Mouse (Mus musculus) liver, embryonic 16.5 days (tissue): ENCODE results near the gene Vmn1r231. TPM values are rescaled to one million over a fixed set of nuclear protein-coding genes. Genes with fewer than 3 reads are reported as not detected.

ENCODE experiments used
- ATAC-seq: fragments of 200-750 bp; cut with Nextera tagmentation; 2 replicates; pipeline ENCODE4 v1.8.0; 2017; ENCODE audit warnings: low read depth, mild to moderate bottlenecking, moderate number of reproducible peaks, moderate library complexity
- H3K27ac ChIP-seq: fragments of 300-500 bp; sonication (generic); 2 replicates; pipeline ENCODE4 v1.5.1; 2014; ENCODE audit warnings: mild to moderate bottlenecking, low read length
- H3K27me3 ChIP-seq: fragments of 300-500 bp; sonication (generic); 2 replicates; pipeline ENCODE4 v1.6.1; 2014; ENCODE audit warnings: low read depth, low read length, mixed read lengths; ENCODE audit not compliant: control insufficient read depth, insufficient read depth
- H3K36me3 ChIP-seq: fragments of 300-500 bp; sonication (generic); 2 replicates; pipeline ENCODE4 v1.6.1; 2014; ENCODE audit warnings: mild to moderate bottlenecking; ENCODE audit not compliant: control insufficient read depth, insufficient read depth
- H3K4me1 ChIP-seq: fragments of 300-500 bp; sonication (generic); 2 replicates; pipeline ENCODE4 v1.6.1; 2014; ENCODE audit warnings: low read depth, low read length, mixed read lengths; ENCODE audit not compliant: control insufficient read depth
- H3K4me2 ChIP-seq: fragments of 300-500 bp; sonication (generic); 2 replicates; pipeline ENCODE4 v1.6.1; 2014; ENCODE audit warnings: low read depth, low read length, mixed read lengths
- H3K4me3 ChIP-seq: fragments of 300-500 bp; sonication (generic); 2 replicates; pipeline ENCODE4 v1.5.1; 2014; ENCODE audit warnings: low read depth, mild to moderate bottlenecking, low read length
- H3K9ac ChIP-seq: fragments of 300-500 bp; sonication (generic); 2 replicates; pipeline ENCODE4 v1.6.1; 2014; ENCODE audit warnings: low read depth, low read length
- H3K9me3 ChIP-seq: fragments of 300-500 bp; sonication (generic); replicated peaks from 2 replicates; pipeline ENCODE4 v1.6.1; 2016; ENCODE audit warnings: low read length; ENCODE audit not compliant: control insufficient read depth
- WGBS: fragments of 180-500 bp; shearing (Covaris S2); extraction: QIAGEN DNeasy Blood & Tissue Kit; methylation state at CpG from one replicate; pipeline ENCODE4 v1.1.7; 2014; ENCODE audit not compliant: insufficient replicate concordance; 5-methylcytosine and 5-hydroxymethylcytosine counted together
- polyA plus RNA-seq: library from polyadenylated mRNA; unstranded; fragments of >200 nt; fragmentation: Nextera tagmentation; extraction: Ambion mirVana; gene quantifications from 2 replicates; pipeline ENCODE4 v1.2.1, GENCODE M21; 2015

The Vmn1r231 gene
- polyA plus RNA-seq = not detected in 2 replicates

GRCm38 (mm10) chr17:20904991-20905390 is at the start of gene Vmn1r231:
TSS of gene Vmn1r231 (minus strand) at chr17:20905091.
- Histone ChIP-seq H3K9ac (no peak within 1 kb of the TSS), H3K27ac (no peak within 1 kb of the TSS), H3K27me3 (no peaks in the 10 kb centered on the region), H3K36me3 (no peaks in the 10 kb centered on the region), H3K4me3 (no peak within 1 kb of the TSS), H3K9me3 (no peaks in the 10 kb centered on the region), H3K4me2 (no peak within 1 kb of the TSS), H3K4me1 (no peaks in the 10 kb centered on the region)
- no peak for ATAC-seq
- 34% methylated on average over 2 of the region's 2 CpGs for WGBS

DNA sequence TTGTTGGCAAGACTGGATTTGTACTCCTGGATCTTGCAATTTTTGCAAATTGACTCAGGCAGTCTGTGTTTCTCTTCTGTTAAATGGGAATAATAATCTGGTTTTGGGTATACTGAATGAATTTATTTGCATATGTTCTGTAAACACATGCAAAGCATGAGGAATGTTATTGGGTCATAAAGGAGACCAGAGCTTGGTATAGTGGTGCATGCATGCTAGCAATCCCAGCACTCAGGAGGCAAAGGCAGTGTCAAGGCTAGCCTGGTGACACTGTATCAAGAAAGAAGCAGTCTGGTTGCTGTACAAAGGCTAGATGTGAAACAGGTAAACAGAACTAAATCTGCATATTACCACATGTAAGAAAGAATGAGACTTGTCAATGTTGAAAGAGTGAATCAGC is 41.7 kb upstream of the Vmn1r231 start:
- peak overlapping the region; percentile 89 for H3K9ac ChIP-seq
- H3K36me3 ChIP-seq = peaks cover under 1% of the 10 kb centered on the region
- H3K4me3 ChIP-seq = peak overlapping the region; percentile 88
- no peak overlapping the region for H3K27ac ChIP-seq
- peaks cover 18% of the 10 kb centered on the region for H3K4me1 ChIP-seq
- H3K4me2 ChIP-seq = peak overlapping the region; percentile 88
- H3K27me3 ChIP-seq = no peaks in the 10 kb centered on the region
- no peaks in the 10 kb centered on the region for H3K9me3 ChIP-seq
- no peak for ATAC-seq

DNA sequence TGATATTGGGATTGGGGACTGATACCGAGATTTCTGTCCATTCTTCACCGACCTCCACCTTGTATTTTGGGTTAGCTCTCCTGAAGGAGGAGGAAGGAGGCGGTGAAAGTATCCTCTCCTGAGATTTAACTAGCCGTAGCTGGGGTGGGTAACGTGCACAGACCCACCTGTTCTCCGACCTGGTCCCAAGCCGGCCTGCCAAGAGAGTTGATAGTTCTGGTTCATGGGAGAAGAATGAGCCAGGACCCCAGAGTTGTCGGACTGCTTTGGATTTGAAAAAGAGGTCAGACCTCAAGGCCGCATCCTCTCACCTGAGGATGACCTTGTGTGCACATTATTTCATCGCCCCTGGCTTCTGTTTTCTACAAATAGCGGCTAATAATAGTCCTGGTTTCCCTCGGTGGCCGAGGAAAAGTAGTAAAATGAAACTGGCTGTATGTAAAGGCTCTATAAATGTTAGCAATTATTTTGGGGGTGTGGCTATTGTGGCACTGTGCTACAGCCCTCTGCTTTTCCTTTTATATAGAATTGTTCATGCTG is 41.2 kb upstream of the Vmn1r231 start:
- Histone ChIP-seq H3K9me3 (no peaks in the 10 kb centered on the region), H3K4me1 (peaks cover 18% of the 10 kb centered on the region), H3K9ac (peak overlapping the region; percentile 89), H3K4me2 (peak overlapping the region; percentile 88), H3K27ac (peak overlapping the region; percentile 89), H3K27me3 (no peaks in the 10 kb centered on the region), H3K4me3 (peak overlapping the region; percentile 88), H3K36me3 (no peaks in the 10 kb centered on the region; the same call in 1 of the 2 replicates)
- 1% methylated on average over 13 of the region's 13 CpGs for WGBS
- ATAC-seq = no peak

DNA sequence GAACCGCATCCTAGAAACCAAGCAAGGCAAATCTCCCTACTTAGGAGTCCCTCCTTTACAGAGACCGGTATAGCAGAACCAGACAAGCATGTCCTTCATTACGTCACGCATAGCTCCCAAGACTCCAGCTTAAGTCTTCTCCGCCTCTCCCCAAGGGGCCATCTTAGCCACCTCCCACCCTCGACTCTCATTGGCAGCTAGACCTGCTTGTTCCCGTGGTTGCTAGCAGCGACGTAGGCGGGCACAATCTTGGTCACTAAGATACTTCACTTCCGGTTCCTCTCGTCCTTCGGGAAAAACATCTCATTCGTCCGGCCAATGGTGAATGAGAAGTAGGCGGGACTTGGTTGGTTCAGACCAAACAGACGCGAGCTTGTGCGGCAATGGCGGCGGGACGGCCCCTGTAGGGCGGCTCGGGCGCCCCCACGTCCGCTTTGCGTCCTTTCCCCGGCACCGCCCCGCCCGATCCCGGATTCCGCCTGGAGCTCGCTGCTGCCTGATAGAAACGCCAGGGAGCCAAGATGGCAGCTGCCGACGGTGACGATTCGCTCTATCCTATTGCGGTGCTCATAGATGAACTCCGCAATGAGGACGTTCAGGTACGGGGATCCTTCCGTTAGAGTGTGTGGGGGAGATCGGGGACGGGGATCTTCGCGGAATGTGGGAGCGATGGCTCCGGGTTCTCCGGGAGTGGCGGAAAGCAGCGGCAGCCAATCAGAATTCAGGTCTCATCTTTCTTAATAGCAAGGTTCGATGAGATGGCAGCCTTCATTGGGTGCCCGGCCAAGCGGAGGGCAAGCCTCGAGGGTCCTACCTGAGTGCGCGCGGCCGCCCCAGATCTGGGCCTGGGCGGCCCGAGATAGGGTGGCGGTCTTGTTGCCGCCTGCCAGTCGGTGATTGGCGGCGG is 40.3 kb upstream of the Vmn1r231 start, which contains the start of gene Ppp2r1a:
Gene Ppp2r1a (plus strand): TSS at position 327 of the 907 bp plus-strand sequence.
- H3K4me3 ChIP-seq = peak within 1 kb of the TSS; percentile 88
- under 1% methylated on average over 69 of the region's 69 CpGs for WGBS

GRCm38 (mm10) chr17:20944226-20944625 is 39.3 kb upstream of the Vmn1r231 start:
- Histone ChIP-seq H3K9ac (peak overlapping the region; percentile 70; the same call in 1 of the 2 replicates), H3K9me3 (no peaks in the 10 kb centered on the region), H3K36me3 (no peaks in the 10 kb centered on the region), H3K27me3 (no peaks in the 10 kb centered on the region), H3K4me2 (peak overlapping the region; percentile 70), H3K4me1 (peaks cover 18% of the 10 kb centered on the region), H3K4me3 (peak overlapping the region; percentile 88), H3K27ac (no peak overlapping the region; the same call in 1 of the 2 replicates)
- WGBS = 32% methylated on average over 3 of the region's 3 CpGs
- ATAC-seq = no peak

More for the DNA sequence above, 40.3 kb upstream of the Vmn1r231 start, which contains the start of gene Ppp2r1a:
- H3K4me1 ChIP-seq = peaks cover 18% of the 10 kb centered on the region
- peak within 1 kb of the TSS; percentile 89 for H3K9ac ChIP-seq
- no peaks in the 10 kb centered on the region; the same call in 1 of the 2 replicates for H3K36me3 ChIP-seq
- no peaks in the 10 kb centered on the region for H3K27me3 ChIP-seq
- H3K9me3 ChIP-seq = no peaks in the 10 kb centered on the region
- ATAC-seq = peak; percentile 95
- H3K4me2 ChIP-seq = peak within 1 kb of the TSS; percentile 88
- H3K27ac ChIP-seq = peak within 1 kb of the TSS; percentile 89

DNA sequence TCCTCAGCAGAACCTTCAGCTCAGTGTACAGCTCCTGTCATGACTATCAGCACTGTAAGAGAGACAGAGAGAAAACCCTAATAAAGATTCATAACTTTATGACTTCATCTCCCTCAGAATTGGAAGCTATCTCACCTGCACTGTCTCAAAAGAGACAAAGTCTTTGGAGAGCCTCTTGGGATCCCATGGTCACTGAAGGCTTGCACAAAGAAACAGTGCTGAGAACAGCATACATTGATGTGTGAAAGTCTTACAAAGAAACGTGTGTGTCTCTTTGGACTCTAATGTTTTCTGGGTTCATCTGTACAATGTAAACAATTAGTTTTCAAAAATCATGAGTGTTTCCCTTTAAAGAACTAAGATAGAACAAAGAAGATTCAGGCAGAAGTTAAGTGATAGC is 14.7 kb upstream of the Vmn1r231 start, which contains the start of gene Vmn1r232:
Gene Vmn1r232 (minus strand): TSS at position 101 of the 400 bp plus-strand sequence.
- H3K27ac ChIP-seq = no peak within 1 kb of the TSS
- H3K4me3 ChIP-seq = no peak within 1 kb of the TSS
- WGBS = 20% methylated on average over 1 of the region's 1 CpGs
- H3K27me3 ChIP-seq = no peaks in the 10 kb centered on the region
- H3K9ac ChIP-seq = no peak within 1 kb of the TSS
- H3K4me1 ChIP-seq = no peaks in the 10 kb centered on the region
- H3K9me3 ChIP-seq = no peaks in the 10 kb centered on the region
- no peak for ATAC-seq
- H3K4me2 ChIP-seq = no peak within 1 kb of the TSS
- no peaks in the 10 kb centered on the region for H3K36me3 ChIP-seq

DNA sequence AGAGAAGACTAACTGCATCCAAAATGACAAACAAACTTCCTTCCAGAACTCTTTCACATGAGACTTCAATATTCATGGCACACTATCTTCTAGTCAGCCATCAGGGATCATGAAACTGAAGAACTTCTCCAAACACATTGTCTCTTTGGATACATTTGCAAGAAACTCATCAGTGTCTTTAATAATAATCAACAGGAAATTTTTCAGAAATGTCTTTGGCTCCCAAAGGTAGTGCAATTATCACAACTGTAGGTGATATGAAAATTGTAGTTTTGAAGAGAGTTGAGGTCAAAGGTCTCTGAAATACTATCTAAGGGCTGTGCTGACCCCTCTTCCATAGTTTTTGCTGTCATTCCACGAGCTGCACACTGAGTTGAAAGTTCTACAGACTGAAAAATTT is 64.7 kb downstream of the Vmn1r231 start, which contains the start of gene Vmn1r230:
Gene Vmn1r230 (plus strand): TSS at position 301 of the 400 bp plus-strand sequence.
- H3K4me2 ChIP-seq = no peak within 1 kb of the TSS
- no peak within 1 kb of the TSS for H3K4me3 ChIP-seq
- no peaks in the 10 kb centered on the region for H3K4me1 ChIP-seq
- WGBS = 5% methylated on average over 1 of the region's 1 CpGs
- no peak for ATAC-seq
- H3K36me3 ChIP-seq = no peaks in the 10 kb centered on the region
- H3K9me3 ChIP-seq = no peaks in the 10 kb centered on the region
- H3K27me3 ChIP-seq = no peaks in the 10 kb centered on the region
- H3K27ac ChIP-seq = no peak within 1 kb of the TSS
- no peak within 1 kb of the TSS for H3K9ac ChIP-seq
